ENCODE assay signal across 29 mouse cellular contexts in the genomic region with DNA sequence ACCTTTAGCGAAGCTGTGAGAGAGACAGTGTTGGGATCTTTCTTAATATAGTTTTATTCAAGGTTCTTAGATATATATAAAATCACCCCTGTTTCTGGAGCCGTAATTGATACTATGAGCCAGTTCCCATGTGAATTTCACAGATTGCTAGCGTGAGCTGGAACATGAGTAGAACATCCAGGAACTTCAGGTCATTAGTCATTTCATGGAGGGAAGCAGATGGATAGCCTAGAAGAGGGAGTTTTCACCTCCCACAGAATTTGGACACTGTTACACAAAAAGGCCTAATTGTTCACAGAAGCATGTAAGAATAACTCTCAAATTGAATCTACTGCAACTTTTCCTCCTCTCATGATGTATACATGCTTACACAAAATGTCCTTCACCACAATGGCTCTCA.
DNase-seq lines count a peak whose midpoint lies in the region; ATAC-seq and TF ChIP-seq lines count a peak whose summit lies in the region.
"Had no signal": no experiment of that assay in that cellular context is flagged by ENCODE, and none has a peak within 500 bp of the region (broad histone marks: within the 10 kb centered on the region; RNA-seq: fewer than 3 reads in every experiment).

No protein-coding gene starts in this region.

- intact Hi-C loops in left cerebral cortex, postnatal 25 days (cut with DNase I), result no loop called here
- intact Hi-C loops in left cerebral cortex, adult 2 months (cut with DNase I), result no loop called here

- H3K4me3 ChIP-seq in left cerebral cortex, adult 2 months, result no peak overlapping the region
- H3K4me3 ChIP-seq in forebrain, embryonic 14.5 days (ENCODE audit: low read depth, low read length), result no peak overlapping the region
- H3K4me3 ChIP-seq: embryonic facial prominence, embryonic 10.5 days; embryonic facial prominence, embryonic 13.5 days; erythroblast, embryonic 14.5 days; forebrain, embryonic 12.5 days; heart, embryonic 12.5 days; heart, embryonic 15.5 days; hindbrain, embryonic 10.5 days; hindbrain, embryonic 13.5 days had no signal

- ATAC-seq in forebrain, embryonic 14.5 days, result no peak
- ATAC-seq: CD4-positive, CD25-positive, alpha-beta regulatory T cell, adult 4 months; forebrain, embryonic 16.5 days; hindbrain, embryonic 16.5 days had no signal

- H3K9ac ChIP-seq in forebrain, embryonic 14.5 days (ENCODE audit: low read length), result no peak overlapping the region
- H3K9ac ChIP-seq: embryonic facial prominence, embryonic 13.5 days; forebrain, embryonic 12.5 days; heart, embryonic 12.5 days; heart, embryonic 15.5 days; hindbrain, embryonic 13.5 days had no signal

- H3K27me3 ChIP-seq in forebrain, embryonic 14.5 days (replicated peaks; ENCODE audit: control insufficient read depth, insufficient read depth, low read length), result no peaks in the 10 kb centered on the region
- H3K27me3 ChIP-seq: embryonic facial prominence, embryonic 13.5 days; forebrain, embryonic 12.5 days; heart, embryonic 12.5 days; heart, embryonic 15.5 days; hindbrain, embryonic 13.5 days had no signal

- H3K36me3 ChIP-seq in forebrain, embryonic 14.5 days (ENCODE audit: control insufficient read depth, insufficient read depth, low read length), result no peaks in the 10 kb centered on the region
- H3K36me3 ChIP-seq: embryonic facial prominence, embryonic 10.5 days; embryonic facial prominence, embryonic 13.5 days; forebrain, embryonic 12.5 days; heart, embryonic 12.5 days; heart, embryonic 15.5 days; hindbrain, embryonic 10.5 days; hindbrain, embryonic 13.5 days had no signal

- H3K27ac ChIP-seq in left cerebral cortex, adult 2 months, result no peak overlapping the region
- no peak overlapping the region for H3K27ac ChIP-seq in forebrain, embryonic 14.5 days (ENCODE audit: low read depth, low read length)
- H3K27ac ChIP-seq: embryonic facial prominence, embryonic 10.5 days; embryonic facial prominence, embryonic 13.5 days; forebrain, embryonic 12.5 days; heart, embryonic 15.5 days; hindbrain, embryonic 10.5 days; hindbrain, embryonic 13.5 days had no signal

- no peak overlapping the region for H3K4me2 ChIP-seq in forebrain, embryonic 14.5 days (ENCODE audit: low read length)
- H3K4me2 ChIP-seq: embryonic facial prominence, embryonic 13.5 days; forebrain, embryonic 12.5 days; heart, embryonic 12.5 days; heart, embryonic 15.5 days; hindbrain, embryonic 13.5 days had no signal

- H3K9me3 ChIP-seq in forebrain, embryonic 14.5 days (replicated peaks; ENCODE audit: control insufficient read depth, low read length), result no peaks in the 10 kb centered on the region
- H3K9me3 ChIP-seq: embryonic facial prominence, embryonic 10.5 days; embryonic facial prominence, embryonic 13.5 days; forebrain, embryonic 12.5 days; heart, embryonic 12.5 days; heart, embryonic 15.5 days; hindbrain, embryonic 10.5 days; hindbrain, embryonic 13.5 days had no signal

- no peak for TF ChIP-seq CTCF in left cerebral cortex, adult 2 months (IDR thresholded peaks at IDR 0.05)

- 88% methylated on average over 3 of the region's 3 CpGs for WGBS in forebrain, embryonic 14.5 days

- no peaks in the 10 kb centered on the region for H3K4me1 ChIP-seq in forebrain, embryonic 14.5 days (ENCODE audit: control insufficient read depth, insufficient read depth, low read length)
- H3K4me1 ChIP-seq: embryonic facial prominence, embryonic 10.5 days; embryonic facial prominence, embryonic 13.5 days; forebrain, embryonic 12.5 days; heart, embryonic 12.5 days; heart, embryonic 15.5 days; hindbrain, embryonic 10.5 days; hindbrain, embryonic 13.5 days had no signal

- peak; percentile 1 to 61 for DNase-seq in layer of hippocampus, adult 18-20 months (ENCODE audit: low spot score in 2 of 2)
- no peak for DNase-seq in layer of hippocampus, postnatal 25 days (ENCODE audit: extremely low spot score in 1 of 2, low spot score in 1 of 2)
- peak; percentile 1 to 24 for DNase-seq in left cerebral cortex, postnatal 25 days (ENCODE audit: low spot score in 2 of 2)
- DNase-seq in left cerebral cortex, adult 2 months (ENCODE audit: extremely low spot score in 1 of 2, low spot score in 2 of 2), result no peak
- peak; percentile 40 for DNase-seq in brain, adult 2 months (ENCODE audit: low read depth, low spot score)
- DNase-seq in layer of hippocampus, adult 9-11 months, result peak; percentile 45
- DNase-seq in forebrain, embryonic 14.5 days (ENCODE audit: low spot score), result no peak
- DNase-seq: adrenal gland, adult 2 months; adrenal gland, postnatal 14 days; cerebellum, adult 11-12 months; cerebellum, adult 8-10 months; cerebellum, postnatal 10 days; cerebellum, postnatal 36 days; embryo, embryonic 11 days; gastrocnemius, postnatal 25 days; heart, adult 18-20 months; heart, postnatal 10 days; heart, postnatal 36 days had no signal

Comparison
In these comparisons a context has a peak if more than half of its experiments do, and no peak if none do; other contexts are left out.
1. DNase-seq: peak in layer of hippocampus, adult 18-20 months (2 of 2), left cerebral cortex, postnatal 25 days (2 of 2), brain, adult 2 months (single experiment) and layer of hippocampus, adult 9-11 months (single experiment); none in layer of hippocampus, postnatal 25 days (0 of 2), left cerebral cortex, adult 2 months (0 of 2) and forebrain, embryonic 14.5 days (single experiment).